Mouse (Mus musculus): ENCODE measurements at regions not wholly inside any gene's neighbourhood (a gene's known extent, or its start where the extent isn't known, plus 50 kb on each side); places are given as distances from the start of the nearest gene placed in this dataset.
A peak's percentile ranks its signal among the peaks of the same experiment; 100 is the strongest.

- peak; percentile 93 for DNase-seq (ENCODE audit: low read depth, low spot score)
These were observed 181.4 kb upstream of the Gas1 start for GRCm38 (mm10) chr13:60358408-60359060.

DNA sequence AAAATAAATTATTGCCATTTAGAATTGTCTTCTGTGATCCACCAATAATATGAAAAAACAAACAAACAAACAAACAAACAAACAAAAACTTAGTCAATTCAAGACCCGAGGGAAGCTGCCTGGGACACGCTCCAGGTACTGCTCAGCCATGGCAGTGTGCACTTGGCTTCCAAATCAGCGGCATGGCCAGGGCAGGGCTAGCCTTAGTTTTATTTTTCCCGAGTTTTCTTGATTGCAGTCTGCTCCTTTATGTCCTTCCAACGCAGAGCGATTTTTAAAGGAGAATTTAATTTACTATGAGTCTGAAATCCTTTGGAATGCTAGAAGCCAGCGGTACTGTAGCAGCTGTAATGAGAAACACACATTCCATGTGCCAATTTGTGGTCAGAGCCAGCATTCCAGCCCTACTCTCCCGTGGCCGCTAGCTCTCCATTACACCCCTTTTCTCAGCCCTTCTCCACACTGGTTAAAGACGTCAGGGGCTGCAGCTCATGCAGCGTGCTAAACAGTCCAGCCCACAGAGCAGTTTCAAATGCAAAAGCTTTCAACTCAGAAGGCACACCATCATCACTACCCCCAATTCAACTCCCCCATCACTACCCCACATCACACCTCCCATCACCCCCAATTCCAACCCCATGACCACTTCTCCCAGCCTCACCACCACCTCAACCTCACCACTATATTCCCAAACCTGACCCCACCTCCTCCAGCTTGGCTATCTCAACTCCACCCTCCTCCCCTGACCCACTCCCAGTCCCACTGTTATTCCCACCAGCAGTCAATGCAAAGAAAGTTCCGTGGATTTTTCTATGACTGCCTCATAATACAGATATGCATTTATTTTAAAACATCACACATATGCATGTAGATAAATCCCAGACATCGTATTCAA is 187.9 kb upstream of the Gas1 start:
- no peak for DNase-seq (ENCODE audit: low read depth, low spot score)

DNA sequence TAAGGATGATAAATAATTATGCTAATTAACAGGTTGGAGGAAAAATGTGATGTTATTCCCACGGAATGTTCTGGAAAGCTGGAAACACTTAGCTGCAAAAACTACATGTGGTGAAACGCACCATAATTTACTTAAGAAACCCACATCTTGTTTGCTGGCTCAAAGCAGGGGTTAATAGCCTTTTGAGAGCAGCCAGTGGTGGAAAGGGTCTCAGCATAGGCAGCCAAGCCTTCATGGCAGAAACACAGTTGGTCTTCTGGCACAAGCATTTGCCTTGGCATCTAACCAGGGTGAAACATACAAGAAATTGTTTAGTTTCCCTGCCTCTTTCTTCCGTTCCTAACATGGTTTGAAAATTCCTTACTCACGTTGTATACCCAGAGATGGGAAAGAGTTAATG is 192.1 kb upstream of the Gas1 start:
- DNase-seq (ENCODE audit: low read depth, low spot score), result no peak

GRCm38 (mm10) chr13:60371656-60372055 is 194.5 kb upstream of the Gas1 start:
- DNase-seq (ENCODE audit: low read depth, low spot score), result no peak

- DNase-seq (ENCODE audit: low read depth, low spot score), result no peak
These were observed 199.5 kb upstream of the Gas1 start for GRCm38 (mm10) chr13:60376705-60377104.

DNA sequence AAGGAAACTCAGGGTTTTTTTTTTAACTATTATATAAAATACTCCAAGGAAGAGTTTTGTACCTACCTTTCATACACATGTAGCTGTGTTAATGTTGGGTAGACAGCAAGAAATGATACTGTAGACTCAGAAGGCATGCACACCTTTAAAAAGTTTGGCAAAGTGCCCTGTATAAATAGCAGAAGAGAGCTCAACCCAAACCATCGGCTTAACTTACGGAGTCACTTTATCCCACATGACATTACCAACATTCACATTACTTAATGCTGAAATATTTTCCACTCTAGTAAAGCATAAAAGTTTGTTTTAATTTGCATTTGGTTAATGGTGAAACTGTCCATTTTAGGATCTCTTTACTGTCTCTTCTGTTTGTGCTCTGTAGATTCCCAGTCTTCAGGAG is 205.7 kb upstream of the Gas1 start:
- DNase-seq (ENCODE audit: low read depth, low spot score), result no peak

DNA sequence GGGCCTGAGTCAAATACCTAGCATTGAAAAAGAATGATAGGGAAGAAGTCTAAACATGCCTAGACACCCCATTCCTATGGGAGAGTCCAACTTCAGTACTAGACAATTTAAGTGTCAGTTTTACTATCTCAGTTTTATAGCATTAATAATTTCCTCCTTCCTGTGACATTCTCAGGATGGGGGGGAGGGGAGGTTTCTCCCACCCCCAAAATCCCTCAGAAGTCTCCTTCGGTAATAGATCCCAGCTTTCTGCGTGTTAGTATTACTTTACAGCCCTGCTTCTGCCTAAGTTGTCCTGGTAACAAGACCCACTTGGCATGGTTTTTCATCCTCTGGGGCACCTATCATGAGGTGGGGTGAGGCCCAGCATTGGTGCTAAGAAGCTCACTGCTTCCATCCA is 202.9 kb upstream of the Dapk1 start:
- DNase-seq (ENCODE audit: low read depth, low spot score), result no peak

DNA sequence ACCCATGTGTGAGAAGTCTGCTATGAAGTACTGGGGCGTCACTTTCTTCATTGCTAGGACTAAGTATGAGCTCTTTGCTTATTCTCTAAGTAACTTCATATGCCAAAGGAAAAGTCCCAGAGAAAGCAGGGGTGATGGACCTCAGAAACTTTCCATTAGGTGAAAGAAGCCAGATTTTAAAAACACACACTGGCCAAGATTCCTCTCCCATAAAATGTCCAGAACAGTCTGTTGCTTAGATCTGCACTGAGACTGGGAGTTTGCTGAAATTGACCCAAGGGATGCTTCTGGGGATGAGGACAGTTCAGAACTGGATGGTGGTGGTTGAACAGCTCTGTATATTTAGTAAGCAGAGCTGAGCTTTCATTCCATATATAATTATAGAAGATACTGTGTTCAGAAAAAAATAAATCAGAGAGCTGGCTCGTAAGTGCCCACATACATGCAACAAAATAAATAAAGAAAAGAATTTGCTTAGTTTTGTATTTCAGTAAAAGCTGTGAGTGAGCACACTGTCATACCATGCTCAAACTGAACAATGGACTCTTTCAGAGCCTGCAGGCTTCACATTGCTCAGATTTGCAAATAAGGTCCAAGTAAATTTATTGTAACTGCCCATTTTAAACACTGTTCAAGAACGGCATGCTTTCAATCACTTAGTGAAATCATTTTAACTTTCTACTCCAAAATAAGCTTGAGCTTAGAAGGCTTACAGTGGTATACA is 200.8 kb upstream of the Dapk1 start:
- DNase-seq (ENCODE audit: low read depth, low spot score), result no peak

- DNase-seq (ENCODE audit: low read depth, low spot score), result no peak
These were observed 198.3 kb upstream of the Dapk1 start for GRCm38 (mm10) chr13:60403471-60403870.

GRCm38 (mm10) chr13:60407344-60407743 is 194.4 kb upstream of the Dapk1 start:
- DNase-seq (ENCODE audit: low read depth, low spot score), result no peak

DNA sequence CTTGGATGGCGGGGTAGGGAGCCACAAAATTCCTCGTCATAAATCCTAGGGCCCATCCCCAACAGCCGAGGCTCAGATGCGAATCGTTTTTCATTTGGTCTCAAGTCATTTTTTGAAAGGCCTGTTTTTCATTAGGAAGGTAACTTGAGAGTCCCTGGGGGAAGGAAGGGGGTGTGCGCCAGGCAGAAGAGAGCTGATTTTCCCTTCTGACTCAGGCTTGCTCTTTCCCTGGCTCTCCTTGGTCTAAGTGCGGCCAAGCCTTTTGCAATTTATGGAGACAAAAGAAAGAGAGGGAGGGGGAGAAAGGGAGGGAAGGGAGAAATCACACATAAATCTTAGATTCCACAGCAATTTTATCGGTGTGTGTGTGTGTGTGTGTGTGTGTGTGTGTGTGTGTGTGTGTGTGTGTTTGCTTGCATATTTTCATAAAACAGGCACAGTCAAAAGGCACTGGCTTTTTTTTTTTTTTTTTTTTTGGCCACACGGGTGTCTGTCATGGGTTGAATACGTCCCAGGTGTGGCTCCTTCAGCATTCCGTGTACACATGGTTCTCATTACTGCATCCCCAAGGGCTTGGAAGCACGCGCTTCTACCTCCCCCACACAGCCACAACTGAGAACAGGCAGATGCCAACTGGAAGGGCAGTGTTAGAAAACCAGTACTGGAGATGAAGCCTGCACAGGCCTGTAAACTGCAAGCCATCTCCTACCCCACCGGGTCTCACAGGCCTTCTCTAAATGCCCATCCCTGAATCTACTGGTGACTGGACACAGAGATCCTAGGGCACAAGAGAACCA is 191.8 kb upstream of the Dapk1 start:
- no peak for DNase-seq (ENCODE audit: low read depth, low spot score)

DNA sequence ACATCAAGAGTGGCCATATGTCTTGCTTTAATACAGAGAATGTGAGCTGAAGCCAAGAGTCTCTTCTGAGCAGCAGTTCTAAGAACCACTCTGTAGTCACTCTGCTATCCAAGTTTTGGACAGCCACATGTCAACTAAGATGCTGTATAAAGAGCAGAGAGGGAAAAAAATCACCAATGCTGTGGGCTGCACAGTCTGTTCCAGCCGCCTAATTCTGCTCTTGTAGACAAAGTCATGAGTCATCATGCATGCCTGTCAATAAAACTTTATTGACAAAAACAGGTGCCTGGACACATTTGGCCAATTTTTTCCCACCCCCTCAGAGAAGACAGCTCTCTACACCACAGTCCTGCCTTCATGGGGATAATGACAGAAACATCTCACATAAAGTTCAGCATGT is 185.7 kb upstream of the Dapk1 start:
- no peak for DNase-seq (ENCODE audit: low read depth, low spot score)

- no peak for DNase-seq (ENCODE audit: low read depth, low spot score)
These were observed 184.7 kb upstream of the Dapk1 start for GRCm38 (mm10) chr13:60417015-60417414.

- no peak for DNase-seq (ENCODE audit: low read depth, low spot score)
These were observed 184.2 kb upstream of the Dapk1 start for GRCm38 (mm10) chr13:60417436-60418158.

- no peak for DNase-seq (ENCODE audit: low read depth, low spot score)
These were observed 181.4 kb upstream of the Dapk1 start for GRCm38 (mm10) chr13:60420386-60420785.

DNA sequence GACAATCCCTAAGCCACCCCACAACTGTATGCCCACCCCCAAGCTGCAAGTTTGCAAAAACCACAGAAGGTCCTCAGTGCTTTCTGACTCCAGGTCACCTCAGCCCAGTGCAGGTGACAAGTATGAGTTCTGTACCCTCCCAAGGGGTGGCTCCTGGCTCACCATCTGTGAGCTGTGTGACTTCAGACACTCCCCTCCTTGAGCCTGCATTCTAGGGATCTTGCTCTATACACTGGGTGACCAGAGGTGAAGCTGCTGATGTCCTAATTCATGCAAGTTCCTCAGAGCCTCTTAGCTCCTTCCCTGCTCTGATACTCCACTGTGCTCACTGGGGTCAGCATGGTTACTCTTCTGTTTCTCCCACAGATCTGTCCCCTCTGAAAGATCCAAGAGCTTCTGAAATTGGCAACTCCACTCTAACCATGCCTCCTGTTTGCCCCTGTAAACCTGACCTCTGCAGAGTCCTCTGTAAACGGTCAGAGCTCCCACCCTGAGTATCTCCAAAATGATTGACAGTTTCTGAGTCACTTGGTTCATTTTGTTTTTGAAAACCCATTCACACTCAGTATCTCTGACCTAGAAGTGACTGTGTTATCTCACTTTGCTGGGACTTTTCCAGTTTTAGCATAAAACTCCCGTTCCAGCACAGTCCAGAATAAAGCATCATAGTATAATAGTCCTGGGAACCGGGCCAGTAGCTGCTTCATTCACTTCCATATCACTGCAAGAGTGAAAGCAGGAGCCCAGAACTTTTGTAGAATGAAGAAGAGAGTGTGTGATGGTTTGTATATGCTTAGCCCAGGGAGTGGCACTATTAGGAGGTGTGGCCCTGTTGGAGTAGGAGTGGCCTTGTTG is 180.7 kb upstream of the Dapk1 start:
- no peak for DNase-seq (ENCODE audit: low read depth, low spot score)

- peak; percentile 45 for DNase-seq (ENCODE audit: low read depth, low spot score)
These were observed 177.5 kb upstream of the Dapk1 start for GRCm38 (mm10) chr13:60424267-60424666.

DNA sequence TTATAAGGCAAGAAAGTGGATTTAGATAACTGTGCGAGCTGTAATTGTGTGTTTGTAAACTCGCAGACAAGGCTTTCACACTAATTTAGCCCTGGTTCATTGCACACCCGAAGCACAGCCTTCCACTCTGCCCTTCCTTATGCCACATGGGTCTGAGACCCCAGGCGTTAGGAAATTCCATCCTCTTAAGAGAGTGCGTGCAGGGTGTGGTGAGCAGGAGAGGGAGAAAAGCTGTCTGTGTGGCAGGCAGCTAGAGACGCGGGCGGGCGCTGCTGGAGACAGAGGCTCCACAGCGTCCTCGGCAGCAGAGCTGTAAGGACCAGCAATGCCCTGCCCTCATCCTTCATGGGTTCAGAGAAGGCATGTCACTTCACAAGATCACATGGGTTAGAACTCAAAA is 176.6 kb upstream of the Dapk1 start:
- no peak for DNase-seq (ENCODE audit: low read depth, low spot score)

DNA sequence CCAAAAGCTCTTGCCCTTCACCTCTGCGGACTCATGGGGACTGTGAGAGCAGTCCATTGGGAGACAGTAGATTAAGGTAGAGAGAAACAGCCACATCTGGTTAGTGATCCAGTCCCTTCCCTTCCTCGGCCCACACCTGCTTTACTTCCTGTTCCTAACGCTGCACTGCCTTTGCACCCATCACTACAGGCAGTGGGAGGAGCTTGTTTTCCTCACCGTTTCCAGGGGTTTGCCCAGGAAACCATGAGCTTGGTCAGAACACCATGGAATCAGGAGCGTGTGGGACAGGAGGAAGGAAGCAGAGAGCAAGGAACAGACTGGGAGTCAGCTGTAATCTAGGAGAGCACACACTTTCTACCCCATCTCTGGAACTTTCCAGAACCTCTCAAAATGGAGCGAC is 176.2 kb upstream of the Dapk1 start:
- DNase-seq (ENCODE audit: low read depth, low spot score), result peak; percentile 60

Data from ZHBTc4 (cell line).